Mouse (Mus musculus): Measurements from ENCODE around the gene Anapc16.

The Anapc16 gene

DNA sequence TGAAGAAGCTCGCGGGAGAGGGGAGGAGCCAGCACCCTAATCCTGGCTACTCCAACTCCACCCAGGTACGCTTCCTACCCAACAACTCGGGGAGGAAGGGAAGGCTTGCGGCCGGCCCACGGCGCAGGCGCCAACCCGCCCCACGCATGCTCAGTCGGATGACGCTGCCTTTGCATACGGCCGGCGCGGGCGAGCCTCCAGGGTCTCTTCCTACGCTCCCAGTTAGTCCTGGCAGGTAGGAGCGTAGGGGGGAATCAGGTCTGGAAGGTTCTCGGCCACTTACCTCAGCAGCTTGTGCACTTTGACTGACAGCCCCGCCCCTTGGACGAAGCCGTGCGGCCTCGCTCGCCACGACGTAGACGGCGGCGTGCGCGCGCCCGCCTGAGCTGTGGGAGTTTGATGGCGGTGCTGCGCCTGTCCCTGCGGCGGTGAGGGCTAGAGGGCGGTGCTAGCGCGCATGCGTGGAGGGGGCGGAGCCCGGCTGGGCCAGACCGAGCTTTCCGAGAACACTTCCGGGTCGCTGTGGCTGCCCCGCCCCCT is at the start of gene Anapc16, which contains the start of gene Ascc1:
Anapc16 (minus strand) TSS at position 463 of the 540 bp plus-strand sequence.
Ascc1 (plus strand) TSS at position 133 of the 540 bp plus-strand sequence.
- WGBS, result under 1% methylated on average over 51 of the region's 51 CpGs

DNA sequence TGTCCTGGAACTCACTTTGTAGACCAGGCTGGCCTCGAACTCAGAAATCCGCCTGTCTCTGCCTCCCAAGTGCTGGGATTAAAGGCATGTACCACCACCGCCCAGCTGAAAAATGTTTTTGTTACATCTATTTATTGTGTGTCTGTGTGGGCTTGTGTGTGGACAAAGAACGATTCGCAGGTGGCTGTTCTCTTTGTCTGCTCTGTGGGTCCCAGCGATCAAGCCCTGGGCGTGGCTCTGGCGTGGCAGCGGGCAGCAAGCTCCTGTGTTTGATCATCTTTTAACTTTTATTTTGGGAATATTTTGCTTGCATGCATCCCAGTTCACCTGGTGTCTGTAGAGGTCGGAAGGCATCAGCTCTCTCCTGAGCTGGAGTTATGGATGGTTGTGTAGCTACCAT is 47.6 kb upstream of the Anapc16 start:
- WGBS, result 97% methylated on average over 10 of the region's 10 CpGs

DNA sequence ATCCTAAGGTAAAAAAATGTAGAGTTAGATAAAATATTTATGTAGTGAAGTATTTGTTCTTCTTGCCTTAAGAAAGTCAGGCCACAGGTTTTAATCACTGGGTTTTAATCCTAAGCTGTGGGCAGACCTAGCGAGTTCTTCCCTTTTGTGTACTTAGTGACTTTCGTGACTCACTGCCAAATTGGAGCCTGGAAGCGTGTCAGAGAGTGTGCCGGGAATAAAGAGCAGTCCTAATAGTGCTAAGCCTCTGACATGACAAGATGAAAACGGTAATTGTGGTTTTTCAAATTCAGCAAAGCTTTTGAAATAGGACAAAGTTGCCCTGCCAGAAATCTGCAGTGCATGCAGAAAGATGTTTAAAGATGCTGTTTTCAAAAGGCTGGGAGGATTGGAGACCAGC is 43.8 kb upstream of the Anapc16 start:
- 51% methylated on average over 5 of the region's 5 CpGs for WGBS

DNA sequence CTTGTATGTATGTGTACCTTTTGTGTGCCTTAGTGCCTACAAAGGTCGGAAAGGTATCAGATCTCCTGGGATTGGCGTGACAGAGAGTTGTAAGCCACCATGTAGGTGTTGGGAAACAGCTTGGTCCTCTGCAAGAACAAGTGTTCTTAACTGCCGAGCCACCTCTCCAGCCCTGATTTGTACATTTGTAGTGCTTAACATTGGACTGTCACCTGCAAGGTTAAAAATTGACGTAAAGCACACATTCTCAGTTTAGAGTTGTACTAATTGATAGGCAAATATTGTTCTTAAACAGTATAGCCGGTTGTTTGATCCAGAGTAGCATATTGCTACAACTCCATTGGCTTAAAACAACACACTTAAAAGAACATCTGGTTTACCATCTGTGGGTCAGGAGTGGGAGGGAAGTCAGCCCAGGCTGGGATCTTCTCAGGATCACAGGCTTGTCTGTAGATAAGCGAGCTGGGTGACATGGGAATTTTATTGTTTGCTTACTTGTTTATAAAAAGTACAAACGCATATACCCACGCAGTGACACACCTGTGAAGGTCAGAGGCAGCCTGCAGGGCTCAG is 39.5 kb upstream of the Anapc16 start:
- WGBS, result 86% methylated on average over 8 of the region's 8 CpGs

DNA sequence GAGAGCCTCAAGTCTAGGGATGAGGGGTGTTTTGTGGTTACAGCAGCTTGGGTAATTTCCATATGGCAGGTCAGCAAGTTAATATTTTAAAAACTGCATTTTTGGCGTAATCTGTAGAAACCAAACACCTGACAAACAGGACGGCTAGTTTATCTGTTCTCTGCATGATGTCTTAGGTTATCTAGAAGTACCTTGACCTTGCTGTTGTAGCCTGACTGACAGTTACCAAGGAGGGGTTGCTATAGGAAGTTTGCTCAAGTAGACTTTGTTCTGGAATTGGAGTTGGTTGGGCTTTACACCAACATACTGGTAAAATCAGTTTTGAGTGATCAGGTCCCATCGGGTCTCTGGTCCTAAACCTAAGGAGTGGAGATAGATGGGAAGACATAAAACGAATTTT is 32.8 kb upstream of the Anapc16 start:
- 81% methylated on average over 4 of the region's 4 CpGs for WGBS

DNA sequence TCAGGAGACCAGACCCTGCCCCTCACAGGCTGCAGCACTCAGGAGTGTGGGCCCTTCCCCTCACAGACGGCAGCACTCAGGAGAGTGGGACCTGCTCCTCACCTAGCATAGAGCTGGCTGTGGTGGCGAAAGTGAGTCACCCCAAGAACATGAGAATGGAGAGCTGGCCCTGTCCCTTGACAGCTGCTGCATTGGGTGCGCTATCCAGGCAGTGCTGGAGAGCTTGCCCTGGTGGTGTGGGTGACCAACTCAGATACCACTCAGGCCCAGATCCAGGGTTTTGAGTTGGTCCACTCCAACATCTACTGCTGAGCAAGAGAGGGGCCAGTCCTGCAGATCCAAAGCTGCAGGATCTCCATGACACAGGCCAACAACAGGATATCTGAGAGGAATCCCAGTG is 31.7 kb upstream of the Anapc16 start:
- 84% methylated on average over 3 of the region's 3 CpGs for WGBS

DNA sequence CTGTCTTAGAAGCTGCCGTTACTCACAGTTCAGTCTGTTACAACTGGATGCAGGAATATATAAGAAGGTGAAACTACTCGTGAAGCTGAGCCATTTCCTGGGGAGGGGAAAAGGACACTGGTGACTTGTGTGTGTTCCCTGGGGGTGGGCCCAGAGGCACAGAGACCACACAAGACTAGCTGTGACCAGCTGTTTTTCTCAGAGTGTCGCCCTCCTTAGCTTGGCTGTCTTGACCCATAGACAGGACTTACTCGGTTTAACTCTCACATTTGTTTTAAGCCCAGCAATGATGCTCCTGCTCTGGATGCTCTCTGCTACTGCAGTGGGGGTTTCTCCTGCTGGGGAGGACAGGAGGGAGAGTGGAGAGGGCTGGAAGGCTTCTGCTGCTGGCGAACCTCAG is 30.1 kb upstream of the Anapc16 start:
- WGBS, result 79% methylated on average over 5 of the region's 5 CpGs

DNA sequence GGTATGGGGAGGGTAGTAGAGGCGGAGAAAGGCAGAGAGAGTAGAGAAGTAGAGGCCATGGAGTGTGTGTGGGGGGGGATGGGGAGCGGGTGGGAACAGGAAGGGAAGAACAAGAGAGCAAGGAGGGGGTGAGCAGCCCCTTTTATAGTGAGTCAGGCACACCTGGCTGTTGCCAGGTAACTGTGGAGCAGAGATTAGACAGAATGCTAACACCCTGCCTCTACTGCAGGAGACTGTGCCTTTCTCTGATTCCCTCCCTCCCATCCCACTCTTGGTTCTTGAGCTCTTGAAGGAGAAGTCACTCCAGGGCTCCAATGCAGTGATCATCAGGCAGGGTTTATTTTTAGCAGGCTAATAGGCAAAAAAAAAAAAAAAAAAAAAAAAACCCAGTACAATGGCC is 29.7 kb upstream of the Anapc16 start:
- WGBS, result 89% methylated on average over 2 of the region's 2 CpGs

DNA sequence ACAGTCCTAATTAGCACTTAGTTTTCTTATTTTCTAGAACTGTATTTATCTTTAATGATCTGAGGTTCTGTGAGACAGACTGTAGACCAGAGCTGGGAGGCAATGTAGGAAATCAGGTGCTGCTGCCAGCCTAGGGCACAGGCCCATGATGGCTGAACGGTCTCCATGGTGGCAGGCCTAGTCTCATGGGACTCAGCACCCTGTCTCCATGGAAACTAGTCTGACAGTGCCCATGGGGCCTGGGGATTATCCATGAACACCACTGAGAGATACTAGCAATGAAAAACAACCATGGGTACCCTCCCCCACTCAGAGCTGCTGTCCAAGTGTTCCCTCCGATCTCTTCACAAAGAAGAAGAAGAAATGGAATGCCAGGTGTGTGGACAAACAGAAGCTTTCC is 29.1 kb upstream of the Anapc16 start:
- 68% methylated on average over 2 of the region's 2 CpGs for WGBS

DNA sequence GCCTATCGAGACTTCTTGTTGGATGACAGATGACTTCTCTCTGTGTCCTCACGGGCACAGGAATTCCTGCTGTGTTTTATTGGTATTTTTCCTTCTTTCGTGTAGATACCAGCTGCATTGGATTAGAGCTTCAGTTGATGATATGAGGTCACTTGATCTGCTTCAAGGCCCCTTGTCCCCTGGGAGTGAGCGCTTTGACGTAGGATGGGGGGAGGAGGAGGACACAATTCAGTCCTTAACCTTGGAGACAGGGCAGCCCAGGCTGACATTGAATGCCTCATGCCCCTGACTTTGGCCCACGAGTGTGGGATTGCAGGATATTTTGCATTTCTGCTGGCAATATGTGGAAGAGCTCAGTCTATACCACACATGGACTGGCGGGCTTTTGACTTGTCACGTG is 28.6 kb upstream of the Anapc16 start:
- WGBS, result 83% methylated on average over 8 of the region's 8 CpGs

DNA sequence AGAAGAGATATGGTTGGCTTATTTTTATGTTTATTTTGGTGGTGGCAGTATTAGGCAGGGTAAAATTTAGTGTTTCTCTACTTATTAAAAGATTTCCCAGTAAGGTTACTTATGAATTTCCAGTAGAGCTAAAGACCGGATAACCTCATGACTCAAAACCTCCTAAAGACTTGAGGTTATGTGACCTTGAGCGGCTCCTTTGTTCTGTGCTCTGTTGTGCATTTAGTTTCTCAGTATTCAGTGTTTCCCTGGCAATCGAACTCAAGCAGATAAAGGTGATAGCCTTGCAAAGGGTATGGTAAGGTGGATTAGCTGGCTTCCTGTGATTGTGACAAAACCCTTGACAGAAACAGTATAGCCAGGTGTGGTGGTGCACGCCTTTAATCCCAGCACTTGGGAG is 26.5 kb upstream of the Anapc16 start:
- WGBS, result 93% methylated on average over 4 of the region's 4 CpGs

DNA sequence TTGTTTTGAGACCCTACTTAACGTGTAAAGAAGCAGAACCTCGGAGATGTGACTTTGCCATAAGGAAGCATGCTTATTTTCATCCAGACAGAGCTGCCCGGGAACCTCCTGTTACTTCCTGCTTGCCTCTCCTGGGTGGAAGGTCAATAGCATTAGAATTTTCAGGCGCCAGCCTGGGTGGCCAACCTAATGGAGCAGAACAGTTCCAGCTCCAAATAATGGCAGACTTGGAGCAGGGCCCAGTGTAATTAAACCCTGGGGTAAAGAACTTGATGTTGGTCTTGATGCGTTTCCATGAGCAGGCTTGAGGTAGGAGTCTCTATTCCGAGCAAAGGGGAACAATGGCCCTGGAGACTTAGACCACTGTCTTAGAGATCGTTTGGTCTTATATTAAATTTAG is 26.0 kb upstream of the Anapc16 start:
- 66% methylated on average over 7 of the region's 7 CpGs for WGBS

DNA sequence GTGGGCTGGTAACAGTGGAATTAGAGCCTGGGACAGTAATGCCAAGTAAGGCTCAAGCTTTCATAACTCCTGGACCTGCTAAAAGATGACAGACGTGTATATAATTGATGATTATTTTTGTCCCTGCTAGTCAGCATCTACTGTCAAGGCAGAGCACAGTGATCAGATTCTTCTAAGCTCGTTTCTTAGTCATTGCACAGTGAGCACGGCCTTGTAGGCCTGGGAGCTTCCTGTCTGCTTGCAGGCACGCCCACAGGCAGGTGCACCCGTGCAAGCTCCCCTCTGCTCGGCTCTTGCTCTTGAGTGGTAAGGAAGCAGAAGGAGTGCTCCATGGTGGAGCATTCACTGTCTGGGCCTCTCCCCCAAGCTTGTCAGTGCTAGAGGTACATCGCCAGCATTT is 25.2 kb upstream of the Anapc16 start:
- WGBS, result 62% methylated on average over 7 of the region's 7 CpGs

DNA sequence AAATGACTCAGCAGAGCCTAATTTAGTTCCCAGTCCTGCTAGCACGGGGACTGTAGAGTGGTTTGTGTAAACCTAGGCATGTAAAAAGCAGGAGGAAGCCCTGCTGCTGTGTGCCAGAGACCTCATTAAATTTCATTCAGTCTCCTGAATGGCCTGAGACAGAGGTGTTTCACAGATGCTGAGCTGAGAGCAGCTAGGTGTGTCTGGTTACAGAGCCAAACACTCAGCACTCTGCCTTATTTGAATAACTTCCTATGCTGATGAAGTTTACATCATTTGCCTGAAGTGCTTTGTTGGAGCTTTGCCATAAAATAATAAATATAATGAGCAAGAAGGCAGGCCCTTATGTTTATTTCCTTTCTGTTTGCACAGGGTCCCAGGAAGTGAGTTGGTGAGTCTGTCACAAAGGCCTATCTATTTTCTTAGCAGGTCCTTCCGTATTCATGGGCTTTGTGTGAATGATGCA is 24.7 kb upstream of the Anapc16 start:
- 50% methylated on average over 2 of the region's 2 CpGs for WGBS

DNA sequence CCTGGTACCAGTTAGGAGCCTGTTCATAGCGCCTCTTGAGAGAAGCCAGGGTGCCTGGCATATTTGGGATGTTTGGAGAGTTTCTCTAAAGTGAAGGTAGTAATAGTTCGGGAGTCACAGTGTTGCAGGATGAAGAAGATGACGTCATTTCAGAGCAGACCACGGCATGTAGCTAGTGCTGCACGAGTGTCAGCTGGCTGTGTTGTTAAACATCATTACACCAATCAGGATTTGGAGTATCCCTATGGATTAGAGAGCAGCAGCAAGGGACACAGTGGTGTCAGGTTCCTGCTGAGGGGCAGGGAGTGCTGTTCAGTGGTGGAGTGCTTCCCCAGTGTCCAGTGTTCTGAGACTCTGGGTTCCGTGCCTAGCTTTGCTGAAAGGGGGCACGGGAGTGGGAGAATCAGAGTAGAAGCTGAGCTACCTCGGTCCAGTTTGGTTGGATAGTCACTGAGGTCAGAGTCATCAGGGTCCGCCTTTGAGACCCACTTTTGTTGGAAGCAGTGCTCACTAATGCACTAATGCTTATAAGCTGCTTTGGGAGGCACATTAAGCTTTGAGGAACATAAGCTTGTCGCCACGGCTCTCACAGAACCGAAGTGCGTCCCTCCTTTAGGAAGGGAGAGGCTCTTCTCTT is 23.9 kb upstream of the Anapc16 start:
- 57% methylated on average over 13 of the region's 13 CpGs for WGBS

DNA sequence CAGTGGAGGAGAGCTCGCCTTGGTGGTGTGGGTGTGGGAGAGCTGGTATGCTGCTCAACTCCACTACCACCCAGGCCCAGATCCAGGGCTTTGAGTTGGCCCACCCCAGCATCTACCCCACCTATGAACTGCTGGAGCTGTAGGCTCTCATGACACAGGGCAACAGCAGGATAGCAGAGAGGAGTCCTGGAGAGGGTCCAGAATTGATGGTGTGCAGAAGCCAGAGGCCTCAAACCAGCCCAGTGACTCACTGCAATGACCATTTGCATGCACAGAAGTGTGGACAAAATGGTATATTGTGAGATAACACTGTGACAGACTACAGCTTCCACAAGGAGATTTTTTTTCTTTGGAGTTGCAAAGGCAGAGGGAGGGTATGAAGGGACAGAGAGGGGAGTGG is 20.8 kb upstream of the Anapc16 start:
- 61% methylated on average over 1 of the region's 1 CpGs for WGBS

DNA sequence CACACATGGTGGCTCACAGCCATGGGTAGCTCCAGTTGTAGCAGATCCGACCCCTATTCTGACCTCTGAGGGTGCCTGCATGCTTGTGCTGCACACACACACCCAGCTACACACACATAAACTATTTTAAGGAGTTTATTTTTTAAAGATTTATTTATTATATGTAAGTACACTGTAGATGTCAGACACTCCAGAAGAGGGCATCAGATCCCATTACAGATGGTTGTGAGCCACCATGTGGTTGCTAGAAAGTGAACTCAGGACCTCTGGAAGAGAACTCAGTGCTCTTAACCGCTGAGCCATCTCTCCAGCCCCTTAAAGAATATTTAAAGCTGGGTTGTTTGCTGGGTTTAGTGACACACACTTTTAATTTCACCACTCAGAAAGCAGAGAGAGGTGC is 16.4 kb upstream of the Anapc16 start:
- WGBS, result 89% methylated on average over 2 of the region's 2 CpGs

DNA sequence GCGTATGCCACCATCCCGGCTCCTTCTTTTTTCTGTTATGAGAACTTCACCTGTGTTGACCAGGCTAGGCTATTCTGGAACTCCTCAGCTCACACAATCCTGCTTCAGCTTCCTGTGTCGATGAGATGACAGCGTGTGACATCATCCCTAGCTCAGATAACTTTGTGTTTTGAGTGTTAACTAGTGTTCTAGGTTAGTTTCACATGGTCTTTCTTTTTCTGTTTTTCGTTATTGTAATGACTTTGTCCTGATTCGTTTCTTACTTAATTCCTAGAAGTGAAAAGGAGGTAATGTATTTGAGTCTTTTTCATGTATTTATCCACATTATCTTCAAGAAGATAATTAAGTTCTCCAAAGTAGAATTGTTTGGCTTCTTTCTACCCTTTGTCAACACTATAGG is 13.3 kb upstream of the Anapc16 start:
- WGBS, result 95% methylated on average over 6 of the region's 6 CpGs

DNA sequence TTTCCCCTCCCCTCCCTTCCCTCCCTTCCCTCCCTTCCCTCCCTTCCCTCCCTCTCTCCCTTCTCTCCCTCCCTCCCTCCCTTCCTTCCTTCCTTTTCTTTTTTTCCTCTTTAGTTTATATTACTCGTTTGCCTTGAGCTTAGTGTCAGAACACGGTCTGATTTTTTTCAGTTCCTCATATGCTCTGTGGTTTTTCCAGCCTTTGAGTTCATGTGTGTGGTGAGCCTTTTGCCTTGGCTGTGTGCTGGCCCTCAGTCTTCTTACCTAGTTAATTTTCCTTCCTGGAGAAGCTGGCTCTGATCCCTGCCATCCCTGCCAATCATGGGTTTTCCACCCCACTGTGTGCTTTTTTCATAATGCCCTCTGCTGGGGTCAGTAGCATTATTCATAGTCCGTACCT is 6.2 kb upstream of the Anapc16 start:
- 54% methylated on average over 3 of the region's 3 CpGs for WGBS

DNA sequence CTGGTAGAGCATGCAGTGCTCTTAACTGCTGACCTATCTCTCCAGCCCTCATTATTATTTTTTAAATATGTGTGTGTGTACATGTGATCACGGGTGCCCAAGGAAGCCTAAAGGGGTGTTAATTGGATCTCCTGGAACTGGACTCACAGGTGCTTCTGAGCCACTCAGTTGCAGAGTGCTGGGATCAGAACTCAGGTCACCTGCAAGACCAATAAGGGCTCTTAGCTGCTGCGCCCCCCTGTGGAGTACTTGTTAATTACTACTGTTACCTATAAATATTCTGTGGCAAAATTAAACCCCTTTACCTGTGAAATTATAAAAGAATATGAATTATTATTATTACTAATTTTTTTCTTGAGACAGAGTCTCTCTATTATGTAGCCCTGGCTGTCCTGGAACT is 2.3 kb upstream of the Anapc16 start:
- WGBS, result 57% methylated on average over 2 of the region's 2 CpGs

DNA sequence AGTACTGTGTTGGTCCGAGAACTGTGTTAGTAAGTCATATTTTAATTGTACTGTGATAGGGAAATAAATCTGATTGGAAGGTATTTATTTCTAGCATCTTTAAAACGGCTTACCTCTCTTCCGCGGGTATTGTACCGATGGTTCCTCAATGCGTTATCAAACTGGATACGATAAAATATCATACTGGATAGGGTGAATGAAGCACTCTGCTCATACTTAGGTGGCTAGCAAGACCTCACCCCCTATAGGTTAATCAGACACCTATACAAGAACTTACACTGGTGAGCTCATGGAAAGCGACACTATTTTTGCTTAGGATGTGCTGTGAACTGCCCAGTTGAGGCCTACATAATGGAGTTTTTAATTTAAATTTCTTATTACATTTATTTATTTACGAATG is 912 bp upstream of the Anapc16 start:
- WGBS, result 67% methylated on average over 9 of the region's 9 CpGs

DNA sequence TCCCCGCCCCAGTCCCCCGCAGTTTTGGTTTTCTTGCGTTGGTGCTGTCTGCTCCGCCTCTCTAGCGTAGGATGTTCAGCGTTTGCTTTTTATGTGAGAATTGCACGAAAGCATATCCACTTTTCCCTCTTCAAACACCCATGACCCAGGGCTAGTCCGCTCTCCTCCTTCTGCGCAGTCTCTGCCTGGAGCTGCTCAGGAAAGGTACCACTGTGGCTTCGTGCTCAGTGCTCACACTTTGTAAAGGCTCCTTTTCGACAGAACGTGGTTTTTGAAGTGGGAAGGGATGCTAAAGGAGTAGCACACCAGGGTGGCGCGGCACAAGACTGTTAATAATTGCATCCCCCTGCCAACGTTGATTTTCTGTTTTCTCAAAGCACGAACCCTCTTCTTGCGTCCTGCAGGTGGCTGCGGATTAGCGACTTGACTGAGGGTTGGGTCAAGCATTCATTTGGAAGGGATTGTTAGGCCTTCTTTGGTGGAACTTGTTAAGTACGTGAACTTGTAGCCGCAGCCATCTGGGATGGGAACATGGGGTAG is 348 bp upstream of the Anapc16 start:
- WGBS, result under 1% methylated on average over 21 of the region's 21 CpGs

DNA sequence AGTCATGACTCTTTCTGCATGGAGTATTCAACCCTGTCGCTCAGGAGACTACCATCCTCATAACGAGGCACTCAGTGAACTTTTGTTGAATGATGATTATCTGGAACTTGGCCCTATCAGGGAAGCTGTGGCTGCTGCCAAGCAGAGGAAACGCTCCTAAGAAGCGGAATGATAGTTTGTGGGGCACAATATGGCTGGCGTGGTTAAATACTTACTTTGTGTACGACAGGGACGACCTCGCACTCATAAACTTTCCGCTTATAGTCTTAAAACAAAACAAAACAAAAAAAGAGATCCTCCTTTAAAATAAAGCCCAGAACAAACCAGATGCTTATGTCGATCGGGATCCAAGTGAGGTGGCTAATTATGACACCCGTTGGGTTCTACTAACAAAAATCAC is 732 bp downstream of the Anapc16 start:
- WGBS, result under 1% methylated on average over 12 of the region's 12 CpGs

Data from cerebral cortex, adult 2 months (tissue).